In the genomic region with DNA sequence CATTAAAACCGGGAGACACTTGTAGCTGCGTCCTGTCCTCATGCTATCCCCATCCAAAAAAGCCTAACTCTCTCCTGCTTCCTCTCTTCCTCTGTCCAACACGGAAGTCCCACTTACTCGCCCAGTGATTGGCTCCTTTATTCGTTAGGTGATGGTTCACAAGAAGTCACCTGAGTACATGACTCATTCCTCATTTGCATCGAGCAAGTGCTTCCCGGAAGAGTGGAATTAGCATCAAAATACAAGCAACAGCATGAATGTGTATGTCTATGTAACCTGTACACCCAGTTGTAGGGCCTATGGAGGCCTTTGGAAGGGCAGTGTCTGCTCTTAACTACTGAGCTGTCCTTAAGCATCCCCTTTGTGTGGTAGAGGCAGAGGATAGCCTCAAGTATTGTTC, we compare ENCODE assay signal across 1 mouse cellular context.
TF ChIP-seq lines count a peak whose summit lies in the region.

No protein-coding gene starts in this region.

TF ChIP-seq in MEL, 35 proteins besides CTCF, POLR2A, EP300 and RAD21:
- TF ChIP-seq RCOR1 (IDR thresholded peaks at IDR 0.05; ENCODE audit: low read depth, low read length): no peak
- TF ChIP-seq NELFE (IDR thresholded peaks at IDR 0.05; ENCODE audit: low read depth, low read length): no peak
- no peak for TF ChIP-seq MAX (IDR thresholded peaks at IDR 0.05; ENCODE audit: low read length)
